Mouse (Mus musculus) lung, adult 2 months (tissue): ENCODE results near the gene Hnrnph3.

Experiments
- CTCF ChIP-seq: fragments of 200-500 bp; IDR thresholded peaks from 2 replicates; pipeline ENCODE4 v1.5.1; 2011; ENCODE audit warnings: mild to moderate bottlenecking, low read length, control low read depth; ENCODE audit not compliant: insufficient read depth
- POLR2A ChIP-seq: fragments of 200-500 bp; IDR thresholded peaks from 2 replicates; pipeline ENCODE4 v1.6.1; 2011; ENCODE audit warnings: low read depth, mild to moderate bottlenecking, control low read depth, low read length, borderline replicate concordance; ENCODE audit errors: extremely low read depth

DNA sequence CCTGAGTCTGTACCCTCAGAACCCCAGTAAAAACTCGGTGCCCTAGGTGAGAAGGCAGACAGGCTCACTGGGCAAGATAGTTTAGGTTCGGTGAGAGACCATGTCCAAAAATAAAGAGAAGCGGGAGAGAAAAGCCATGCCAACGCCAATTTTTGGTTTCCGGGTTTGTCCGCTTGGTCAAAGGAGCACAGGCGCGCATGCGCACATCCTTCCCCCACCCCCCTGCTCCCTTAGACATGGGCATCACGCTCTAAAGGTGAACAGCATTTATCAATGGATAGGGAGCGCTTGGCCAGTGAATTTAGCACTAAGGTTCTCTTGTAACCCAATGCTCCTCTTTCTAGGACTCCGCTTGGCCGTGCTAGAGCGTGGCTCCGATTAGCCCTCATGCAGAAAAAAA is 33.4 kb downstream of the Hnrnph3 start:
- TF ChIP-seq CTCF (no peak), POLR2A (no peak)
